Mouse (Mus musculus) heart, embryonic 11.5 days (tissue): ENCODE data around the gene Stk25. TPM values are rescaled to one million over a fixed set of nuclear protein-coding genes. Genes with fewer than 3 reads are reported as not detected.

Experiments used
- ATAC-seq: fragments of 200-750 bp; cut with Nextera tagmentation; replicated peaks from 2 replicates; pipeline ENCODE4 v1.8.0; 2017; ENCODE audit warnings: moderate library complexity; ENCODE audit not compliant: insufficient number of reproducible peaks, low FRiP score, low TSS enrichment
- H3K27ac ChIP-seq: fragments of 300-500 bp; sonication (generic); 2 replicates; pipeline ENCODE4 v1.5.1; 2014; ENCODE audit warnings: mild to moderate bottlenecking, low read depth, low read length
- H3K27me3 ChIP-seq: fragments of 300-500 bp; sonication (generic); 2 replicates; pipeline ENCODE4 v1.6.1; 2014; ENCODE audit warnings: mild to moderate bottlenecking, low read length, mixed read lengths; ENCODE audit not compliant: control insufficient read depth, insufficient read depth
- H3K36me3 ChIP-seq: fragments of 300-500 bp; sonication (generic); 2 replicates; pipeline ENCODE4 v1.6.1; 2014; ENCODE audit warnings: mild to moderate bottlenecking, low read length, moderate library complexity, mixed read lengths; ENCODE audit not compliant: control insufficient read depth, insufficient read depth
- H3K4me1 ChIP-seq: fragments of 300-500 bp; sonication (generic); 2 replicates; pipeline ENCODE4 v1.6.1; 2014; ENCODE audit warnings: low read length; ENCODE audit not compliant: control insufficient read depth, insufficient read depth
- H3K4me2 ChIP-seq: fragments of 300-500 bp; sonication (generic); 2 replicates; pipeline ENCODE4 v1.6.1; 2014; ENCODE audit warnings: mild to moderate bottlenecking, moderate library complexity
- H3K4me3 ChIP-seq: fragments of 300-500 bp; sonication (generic); 2 replicates; pipeline ENCODE4 v1.5.1; 2014; ENCODE audit warnings: low read depth, low read length
- H3K9ac ChIP-seq: fragments of 300-500 bp; sonication (generic); 2 replicates; pipeline ENCODE4 v1.6.1; 2014; ENCODE audit warnings: mild to moderate bottlenecking, low read depth, low read length, moderate library complexity
- H3K9me3 ChIP-seq: fragments of 300-500 bp; sonication (generic); replicated peaks from 2 replicates; pipeline ENCODE4 v1.6.1; 2016; ENCODE audit warnings: low read length; ENCODE audit not compliant: control insufficient read depth
- WGBS: fragments of 180-500 bp; shearing (Covaris S2); extraction: QIAGEN DNeasy Blood & Tissue Kit; methylation state at CpG from one replicate; pipeline ENCODE4 v1.1.7; 2014; ENCODE audit not compliant: insufficient replicate concordance; 5-methylcytosine and 5-hydroxymethylcytosine counted together
- polyA plus RNA-seq: library from polyadenylated mRNA; unstranded; fragments of >200 nt; fragmentation: Nextera tagmentation; extraction: Ambion mirVana; gene quantifications from 2 replicates; pipeline ENCODE4 v1.2.1, GENCODE M21; 2014

Stk25 gene
- polyA plus RNA-seq, 1 experiment from 2014 or later = 144 TPM

DNA sequence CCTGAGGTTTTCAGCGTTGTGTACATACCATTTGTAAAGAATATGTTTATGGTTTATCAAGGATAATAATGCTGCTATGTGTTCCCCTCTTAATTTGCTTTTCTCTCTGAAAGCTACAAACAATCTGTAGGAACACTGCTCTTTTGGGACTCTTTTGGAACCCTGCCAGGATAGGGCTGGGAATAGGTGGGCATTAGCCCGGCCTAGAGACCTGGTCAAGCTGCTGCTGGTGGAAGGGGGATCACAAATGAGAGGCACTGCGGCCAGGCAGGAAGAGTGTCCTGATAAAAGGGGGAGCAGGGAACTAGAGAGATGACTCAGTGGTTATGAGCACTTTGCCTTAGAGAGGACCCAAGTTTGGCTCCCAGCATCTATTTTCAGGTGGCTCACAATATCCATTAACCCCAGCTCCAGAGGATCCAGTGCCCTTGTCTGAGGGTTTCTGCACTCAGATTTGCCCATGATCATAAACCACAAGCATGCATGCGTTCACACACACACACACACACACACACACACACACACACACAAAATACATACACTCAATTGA, 49.7 kb downstream of the Stk25 start:
- 62% methylated on average over 4 of the region's 4 CpGs for WGBS

DNA sequence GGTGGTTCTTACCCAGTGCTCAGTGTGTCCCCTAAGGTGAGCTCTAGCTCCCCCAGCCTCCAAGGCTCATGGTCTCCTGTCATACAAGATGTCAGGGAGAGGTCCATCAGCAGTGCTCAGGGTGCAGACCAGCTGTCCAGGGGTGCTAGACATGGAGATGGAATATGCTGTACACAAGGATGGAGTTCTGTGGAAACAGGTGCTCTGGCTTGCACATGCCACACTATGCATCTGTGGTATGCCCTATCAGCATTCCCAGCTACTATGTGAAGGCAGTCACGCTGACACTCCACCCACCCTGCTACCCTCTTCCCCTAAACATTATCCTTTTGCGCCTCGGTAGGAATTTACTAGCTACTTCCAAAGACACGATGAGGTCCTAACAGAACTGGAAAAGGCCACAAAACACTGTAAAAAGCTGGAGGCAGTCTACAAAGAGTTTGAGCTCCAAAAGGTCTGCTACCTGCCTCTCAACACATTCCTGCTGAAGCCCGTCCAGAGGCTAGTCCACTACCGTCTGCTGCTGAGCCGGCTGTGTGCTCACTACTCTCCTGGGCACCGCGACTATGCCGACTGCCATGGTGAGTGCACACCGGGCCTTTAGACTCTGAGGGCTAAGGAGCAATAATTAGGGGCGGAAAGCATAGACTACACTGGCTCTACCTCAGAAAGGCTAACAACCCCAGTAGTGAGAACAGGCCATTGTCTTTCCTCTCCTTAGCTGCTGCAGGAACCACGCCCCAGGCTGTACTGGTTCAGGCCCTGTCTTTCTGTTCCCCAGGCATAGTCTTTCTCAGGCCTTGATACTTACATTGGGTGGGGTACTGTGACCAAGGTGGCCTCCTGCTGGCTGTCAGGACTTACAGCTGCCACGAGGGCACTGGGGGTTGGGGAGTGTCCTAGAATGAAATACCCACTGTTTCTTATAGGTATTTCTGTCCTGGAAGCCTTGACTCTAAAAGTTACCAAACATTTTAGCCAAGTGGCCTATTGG, 51.1 kb downstream of the Stk25 start:
- Histone ChIP-seq H3K4me1 (no peaks in the 10 kb centered on the region), H3K9ac (no peak overlapping the region), H3K4me2 (no peak overlapping the region), H3K27me3 (no peaks in the 10 kb centered on the region), H3K9me3 (no peaks in the 10 kb centered on the region), H3K27ac (no peak overlapping the region), H3K36me3 (no peaks in the 10 kb centered on the region), H3K4me3 (no peak overlapping the region)
- 74% methylated on average over 14 of the region's 14 CpGs for WGBS
- no peak for ATAC-seq

More for the DNA sequence above, 49.7 kb downstream of the Stk25 start:
- Histone ChIP-seq H3K9ac (no peak overlapping the region), H3K4me3 (no peak overlapping the region), H3K4me2 (no peak overlapping the region), H3K27ac (no peak overlapping the region), H3K27me3 (no peaks in the 10 kb centered on the region), H3K4me1 (no peaks in the 10 kb centered on the region), H3K36me3 (no peaks in the 10 kb centered on the region), H3K9me3 (no peaks in the 10 kb centered on the region)
- no peak for ATAC-seq

DNA sequence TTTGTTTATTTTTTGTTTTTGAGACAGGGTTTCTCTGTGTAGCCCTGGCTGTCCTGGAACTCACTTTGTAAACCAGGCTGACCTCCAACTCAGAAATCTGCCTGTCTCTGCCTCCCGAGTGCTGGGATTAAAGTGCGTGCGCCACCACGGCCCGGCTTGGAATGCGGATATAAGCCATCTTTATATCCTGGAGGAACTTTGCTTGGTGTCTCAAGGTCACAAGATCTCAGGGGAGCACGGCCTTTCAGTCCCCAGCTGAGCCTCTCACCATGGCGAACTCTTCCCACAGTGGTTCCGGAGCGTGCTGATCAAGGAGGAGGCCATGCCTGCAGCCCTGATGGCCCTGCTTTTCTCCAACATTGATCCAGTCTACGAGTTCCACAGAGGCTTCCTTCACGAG, 54.5 kb downstream of the Stk25 start:
- Histone ChIP-seq H3K4me2 (no peak overlapping the region), H3K36me3 (no peaks in the 10 kb centered on the region), H3K9me3 (no peaks in the 10 kb centered on the region), H3K27me3 (no peaks in the 10 kb centered on the region), H3K4me3 (no peak overlapping the region), H3K27ac (no peak overlapping the region), H3K4me1 (no peaks in the 10 kb centered on the region), H3K9ac (no peak overlapping the region)
- no peak for ATAC-seq
- WGBS = 91% methylated on average over 12 of the region's 12 CpGs

DNA sequence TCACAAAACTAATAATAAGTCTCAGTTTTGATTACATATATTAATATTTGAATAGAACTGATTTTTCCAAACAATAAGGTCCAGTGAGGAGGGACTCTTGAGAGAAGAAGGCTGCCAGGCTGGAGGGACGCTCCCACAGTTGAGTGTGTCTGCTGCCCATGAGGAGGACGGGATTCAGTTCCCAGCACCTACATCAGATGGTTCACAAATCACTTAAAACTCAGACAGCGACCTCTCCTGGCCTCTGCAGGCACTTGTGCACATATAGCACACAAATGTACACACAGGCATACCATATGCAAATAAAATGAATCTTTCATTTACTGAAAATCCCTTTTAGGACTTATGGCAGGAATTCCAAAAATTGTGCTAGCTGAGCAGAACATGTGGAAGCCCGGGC, 55.5 kb downstream of the Stk25 start:
- Histone ChIP-seq H3K9me3 (no peaks in the 10 kb centered on the region), H3K9ac (no peak overlapping the region), H3K27me3 (no peaks in the 10 kb centered on the region), H3K27ac (no peak overlapping the region), H3K36me3 (no peaks in the 10 kb centered on the region), H3K4me2 (no peak overlapping the region), H3K4me1 (no peaks in the 10 kb centered on the region), H3K4me3 (no peak overlapping the region)
- WGBS = 76% methylated on average over 4 of the region's 4 CpGs
- no peak for ATAC-seq

DNA sequence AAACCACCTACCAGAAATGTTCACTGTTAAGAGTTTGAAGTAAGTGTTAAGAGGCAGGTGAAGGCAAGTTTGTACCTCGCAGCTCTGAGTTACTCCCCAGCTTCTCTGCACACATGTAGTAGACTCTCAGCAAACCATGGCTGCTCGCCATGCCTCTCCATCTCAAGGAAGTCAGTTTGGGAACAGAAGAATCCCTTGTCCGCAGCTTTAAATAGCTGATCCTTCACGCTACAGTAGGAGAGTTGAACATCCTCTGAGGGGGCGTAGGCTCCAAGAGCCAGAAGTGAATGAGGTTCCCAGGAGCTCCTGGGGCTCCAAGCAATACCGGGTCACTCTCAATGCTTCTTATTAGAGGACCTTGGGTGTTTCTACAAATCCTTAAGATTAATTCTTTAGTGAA, 62.5 kb downstream of the Stk25 start:
- Histone ChIP-seq H3K4me1 (no peaks in the 10 kb centered on the region), H3K9me3 (no peaks in the 10 kb centered on the region), H3K9ac (no peak overlapping the region), H3K27ac (no peak overlapping the region), H3K4me3 (no peak overlapping the region), H3K36me3 (peaks cover 2% of the 10 kb centered on the region; the same call in 1 of the 2 replicates), H3K4me2 (no peak overlapping the region), H3K27me3 (no peaks in the 10 kb centered on the region)
- ATAC-seq = no peak
- 71% methylated on average over 6 of the region's 6 CpGs for WGBS

DNA sequence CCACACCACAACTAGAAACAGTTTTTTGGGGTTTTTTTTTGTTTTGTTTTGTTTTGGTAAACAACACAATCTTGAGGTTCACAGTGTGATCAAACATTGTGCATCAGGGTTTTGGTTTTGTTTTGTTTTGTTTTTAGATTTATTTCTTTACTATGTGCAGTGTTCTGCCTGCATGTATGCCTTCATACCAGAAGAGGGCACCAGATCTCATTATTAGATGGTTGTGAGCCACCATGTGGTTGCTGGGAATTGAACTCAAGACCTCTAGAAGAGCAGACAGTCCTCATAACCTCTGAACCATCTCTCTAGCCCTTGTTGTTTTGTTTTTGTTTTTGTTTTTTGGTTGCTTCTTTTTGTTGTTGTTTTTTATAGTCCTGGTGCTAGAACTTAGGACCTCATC, 64.5 kb downstream of the Stk25 start:
- Histone ChIP-seq H3K27me3 (no peaks in the 10 kb centered on the region), H3K36me3 (peaks cover 2% of the 10 kb centered on the region; the same call in 1 of the 2 replicates), H3K4me3 (no peak overlapping the region), H3K27ac (no peak overlapping the region), H3K9ac (no peak overlapping the region), H3K4me1 (no peaks in the 10 kb centered on the region), H3K4me2 (no peak overlapping the region), H3K9me3 (no peaks in the 10 kb centered on the region)
- ATAC-seq = no peak

DNA sequence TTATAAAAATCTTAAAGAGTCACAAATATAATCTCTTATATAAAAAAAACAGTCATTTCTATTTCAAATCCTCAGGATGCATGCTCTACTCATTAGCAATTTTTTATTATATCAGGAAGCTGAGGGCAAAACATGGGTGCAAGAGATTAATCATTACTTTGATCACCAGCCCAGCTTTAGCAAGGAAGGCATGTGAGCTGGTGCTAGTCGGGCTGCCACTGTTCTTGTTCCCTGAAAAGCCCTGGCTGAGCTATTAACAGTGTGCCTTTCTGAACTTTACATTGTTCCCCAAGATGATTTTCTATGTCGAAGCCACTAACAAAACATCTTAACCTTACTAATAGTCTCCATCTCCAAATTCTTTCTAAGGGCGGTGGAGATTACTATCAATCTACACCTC, 70.1 kb downstream of the Stk25 start:
- H3K27ac ChIP-seq = no peak overlapping the region
- no peak overlapping the region for H3K4me3 ChIP-seq
- H3K9ac ChIP-seq = no peak overlapping the region
- WGBS = 73% methylated on average over 3 of the region's 3 CpGs
- H3K36me3 ChIP-seq = peaks cover 6% of the 10 kb centered on the region
- H3K4me1 ChIP-seq = no peaks in the 10 kb centered on the region
- no peaks in the 10 kb centered on the region for H3K9me3 ChIP-seq
- ATAC-seq = no peak
- H3K27me3 ChIP-seq = no peaks in the 10 kb centered on the region
- H3K4me2 ChIP-seq = no peak overlapping the region

DNA sequence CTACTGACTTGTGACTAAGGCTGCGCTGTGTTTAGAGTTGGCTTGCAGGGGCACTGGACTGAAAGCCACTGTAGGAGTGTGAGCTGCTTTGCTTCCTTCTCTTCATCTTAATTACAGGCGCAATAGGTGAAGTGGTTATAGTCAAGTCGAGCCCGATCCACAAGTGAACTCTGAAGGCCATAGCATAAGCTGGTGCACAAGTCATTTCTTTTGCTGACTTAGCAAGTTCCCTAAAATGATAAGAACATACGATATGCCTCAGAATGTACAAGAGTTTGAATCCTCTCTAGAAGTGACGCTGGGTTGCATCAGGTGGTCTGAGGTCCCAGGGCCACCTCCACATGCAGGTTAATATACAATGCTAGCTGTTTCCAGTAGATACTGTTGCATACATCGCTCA, 76.9 kb downstream of the Stk25 start:
- Histone ChIP-seq H3K36me3 (peaks cover 4% of the 10 kb centered on the region; the same call in 1 of the 2 replicates), H3K4me1 (no peaks in the 10 kb centered on the region), H3K27ac (no peak overlapping the region), H3K4me2 (no peak overlapping the region), H3K9ac (no peak overlapping the region), H3K27me3 (no peaks in the 10 kb centered on the region), H3K4me3 (no peak overlapping the region), H3K9me3 (no peaks in the 10 kb centered on the region)
- 90% methylated on average over 7 of the region's 7 CpGs for WGBS
- no peak for ATAC-seq
